Mouse (Mus musculus): ENCODE data around the gene Tsga10. TPM values are rescaled to one million over a fixed set of nuclear protein-coding genes. Genes with fewer than 3 reads are reported as not detected.

The Tsga10 gene
- total and polyA plus RNA-seq, 2 experiments from 2014 or later = 3.6 to 3.7 TPM

DNA sequence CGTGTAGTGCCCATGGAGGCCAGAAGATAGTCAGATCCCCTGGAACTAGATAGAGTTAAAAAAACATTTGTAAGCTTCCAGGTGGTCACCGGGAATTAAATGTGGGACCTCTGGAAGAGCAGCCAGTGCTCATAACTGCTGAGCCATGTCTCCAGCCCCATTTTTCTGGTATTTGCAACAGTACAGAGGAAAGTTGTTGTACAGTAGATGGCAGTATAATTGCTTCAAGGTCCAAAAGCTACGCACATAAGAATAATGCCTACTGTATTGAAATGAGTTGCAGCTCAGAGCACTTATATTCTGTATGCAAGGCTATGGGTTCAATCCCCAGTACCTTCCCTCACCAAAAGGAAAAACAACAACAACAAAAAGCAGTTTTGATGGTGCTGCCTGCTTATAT lies 25.2 kb upstream of the Tsga10 start:
- Histone ChIP-seq H3K4me2 (ENCODE audit: low read depth, low read length) (peak overlapping the region; percentile 70), H3K9ac (replicated peaks; ENCODE audit: low read depth, low read length) (peak overlapping the region; percentile 71; the same call in 1 of the 2 replicates), H3K27me3 (ENCODE audit: control insufficient read depth, insufficient read depth, low read length) (no peaks in the 10 kb centered on the region), H3K4me1 (ENCODE audit: control insufficient read depth, insufficient read depth) (peaks cover 14% of the 10 kb centered on the region), H3K9me3 (replicated peaks; ENCODE audit: control insufficient read depth, low read length) (no peaks in the 10 kb centered on the region), H3K36me3 (replicated peaks; ENCODE audit: control insufficient read depth, insufficient read depth, low read length) (peaks cover 28% of the 10 kb centered on the region), H3K27ac (ENCODE audit: low read depth) (no peak overlapping the region), H3K4me3 (ENCODE audit: low read depth, low read length) (peak overlapping the region; percentile 69)
- 50% methylated on average over 3 of the region's 3 CpGs for WGBS
- ATAC-seq (ENCODE audit: insufficient read depth, low read depth) (no peak), DNase-seq (ENCODE audit: low spot score) (peak; percentile 7)
- no peak for TF ChIP-seq EP300 (IDR thresholded peaks at IDR 0.05; ENCODE audit: low read depth)
- TF ChIP-seq CTCF (IDR thresholded peaks at IDR 0.05; ENCODE audit: low read depth) = peak; percentile 38

DNA sequence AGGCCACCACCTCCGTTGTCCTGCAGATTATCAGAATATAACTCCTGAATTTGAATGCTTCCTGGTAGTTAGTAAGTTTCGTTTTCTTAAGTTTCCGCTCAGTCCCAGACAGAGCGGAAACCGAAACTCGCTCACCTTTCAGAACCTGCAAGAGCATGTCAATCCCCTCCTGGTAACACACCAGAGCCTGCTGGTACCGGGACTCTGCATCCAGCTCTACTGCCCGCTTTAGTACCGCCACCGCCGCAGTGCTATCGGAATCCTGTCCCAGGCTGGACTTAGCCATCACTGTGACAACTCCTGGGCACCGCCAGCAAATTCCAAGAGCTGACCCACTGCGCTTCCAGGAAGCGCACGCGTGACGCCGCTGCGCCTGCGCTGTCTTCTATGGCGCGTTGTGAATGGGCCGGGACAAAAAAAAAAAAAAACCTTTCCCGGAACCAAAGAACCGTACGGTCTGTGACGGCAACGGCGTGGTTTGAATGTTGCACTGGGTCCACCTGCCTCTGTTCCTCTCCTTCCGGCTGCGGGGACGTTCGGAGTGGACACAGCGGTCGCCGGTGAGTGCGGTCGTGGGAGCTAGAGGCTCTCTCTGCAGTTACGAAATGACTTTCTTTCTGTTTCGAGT lies 23.9 kb upstream of the Tsga10 start, which contains the start of the genes Mitd1 and Mrpl30:
Mitd1 (minus strand) TSS at position 387 of the 628 bp plus-strand sequence.
Mrpl30 (plus strand) TSS at position 453 of the 628 bp plus-strand sequence.
- Histone ChIP-seq H3K4me3 (ENCODE audit: low read depth, low read length) (peak within 1 kb of the TSS; percentile 69), H3K9me3 (replicated peaks; ENCODE audit: control insufficient read depth, low read length) (no peaks in the 10 kb centered on the region), H3K27ac (ENCODE audit: low read depth) (peak within 1 kb of the TSS; percentile 81), H3K36me3 (replicated peaks; ENCODE audit: control insufficient read depth, insufficient read depth, low read length) (peaks cover 16% of the 10 kb centered on the region; the same call in 1 of the 2 replicates), H3K4me1 (ENCODE audit: control insufficient read depth, insufficient read depth) (peaks cover 14% of the 10 kb centered on the region), H3K27me3 (ENCODE audit: control insufficient read depth, insufficient read depth, low read length) (no peaks in the 10 kb centered on the region), H3K4me2 (ENCODE audit: low read depth, low read length) (peak within 1 kb of the TSS; percentile 70), H3K9ac (replicated peaks; ENCODE audit: low read depth, low read length) (peak within 1 kb of the TSS; percentile 71)
- peak; percentile 68 for TF ChIP-seq EP300 (IDR thresholded peaks at IDR 0.05; ENCODE audit: low read depth)
- TF ChIP-seq CTCF (IDR thresholded peaks at IDR 0.05; ENCODE audit: low read depth) = no peak
- under 1% methylated on average over 41 of the region's 41 CpGs for WGBS
- peak; percentile 88 for DNase-seq (ENCODE audit: low spot score)
- ATAC-seq (ENCODE audit: insufficient read depth, low read depth) = peak; percentile 93

DNA sequence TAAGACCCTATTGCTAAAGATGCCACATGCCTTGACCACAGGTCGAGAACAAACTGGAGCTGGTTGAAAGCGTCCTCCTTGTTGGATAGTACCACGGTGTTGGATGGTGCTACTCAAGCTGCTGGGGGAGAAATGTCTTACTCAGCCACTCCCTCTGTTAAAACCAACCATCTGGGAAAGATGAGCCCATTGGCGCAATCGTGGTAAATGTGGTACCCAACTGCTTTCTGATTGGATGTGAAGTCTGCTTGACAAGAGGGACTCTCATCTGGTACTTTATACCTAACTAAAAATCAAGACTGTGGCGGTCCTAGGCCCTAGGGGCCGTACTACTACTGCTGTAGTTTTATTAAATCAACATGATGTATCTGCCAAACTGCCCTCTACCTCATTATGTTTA lies 23.0 kb upstream of the Tsga10 start:
- WGBS = 80% methylated on average over 7 of the region's 7 CpGs
- Histone ChIP-seq H3K36me3 (replicated peaks; ENCODE audit: control insufficient read depth, insufficient read depth, low read length) (peaks cover 11% of the 10 kb centered on the region), H3K27ac (ENCODE audit: low read depth) (no peak overlapping the region), H3K4me3 (ENCODE audit: low read depth, low read length) (peak overlapping the region; percentile 69), H3K9me3 (replicated peaks; ENCODE audit: control insufficient read depth, low read length) (no peaks in the 10 kb centered on the region), H3K4me2 (ENCODE audit: low read depth, low read length) (peak overlapping the region; percentile 70), H3K9ac (replicated peaks; ENCODE audit: low read depth, low read length) (peak overlapping the region; percentile 71; the same call in 1 of the 2 replicates), H3K27me3 (ENCODE audit: control insufficient read depth, insufficient read depth, low read length) (no peaks in the 10 kb centered on the region), H3K4me1 (ENCODE audit: control insufficient read depth, insufficient read depth) (peaks cover 14% of the 10 kb centered on the region)
- no peak for TF ChIP-seq EP300 (IDR thresholded peaks at IDR 0.05; ENCODE audit: low read depth)
- TF ChIP-seq CTCF (IDR thresholded peaks at IDR 0.05; ENCODE audit: low read depth) = no peak
- ATAC-seq (ENCODE audit: insufficient read depth, low read depth) = no peak
- no peak for DNase-seq (ENCODE audit: low spot score)

DNA sequence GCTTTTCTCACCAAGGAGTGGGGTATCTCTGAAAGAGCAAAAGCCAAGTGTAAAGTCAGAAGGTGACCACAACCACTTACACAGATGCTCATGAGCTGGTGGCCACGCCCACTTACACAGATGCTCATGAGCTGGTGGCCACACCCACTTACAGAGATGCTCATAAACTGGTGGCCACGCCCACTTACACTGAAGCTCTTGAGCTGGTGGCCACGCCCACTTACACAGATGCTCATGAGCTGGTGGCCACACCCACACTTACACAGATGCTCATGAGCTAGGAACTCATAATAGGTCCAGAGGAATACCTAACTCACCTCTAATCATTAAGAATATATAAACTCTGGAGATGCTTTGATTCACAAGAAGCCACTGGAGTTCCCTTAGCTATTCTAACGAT lies 18.2 kb upstream of the Tsga10 start:
- H3K4me2 ChIP-seq (ENCODE audit: low read depth, low read length) = no peak overlapping the region
- peaks cover 40% of the 10 kb centered on the region for H3K36me3 ChIP-seq (replicated peaks; ENCODE audit: control insufficient read depth, insufficient read depth, low read length)
- DNase-seq (ENCODE audit: low spot score) (no peak), ATAC-seq (ENCODE audit: insufficient read depth, low read depth) (no peak)
- TF ChIP-seq EP300 (IDR thresholded peaks at IDR 0.05; ENCODE audit: low read depth) = no peak
- no peak for TF ChIP-seq CTCF (IDR thresholded peaks at IDR 0.05; ENCODE audit: low read depth)
- no peaks in the 10 kb centered on the region for H3K9me3 ChIP-seq (replicated peaks; ENCODE audit: control insufficient read depth, low read length)
- H3K27ac ChIP-seq (ENCODE audit: low read depth) = no peak overlapping the region
- WGBS = 74% methylated on average over 4 of the region's 4 CpGs
- H3K9ac ChIP-seq (replicated peaks; ENCODE audit: low read depth, low read length) = no peak overlapping the region
- H3K4me1 ChIP-seq (ENCODE audit: control insufficient read depth, insufficient read depth) = peaks cover 6% of the 10 kb centered on the region; the same call in 1 of the 2 replicates
- H3K27me3 ChIP-seq (ENCODE audit: control insufficient read depth, insufficient read depth, low read length) = no peaks in the 10 kb centered on the region
- no peak overlapping the region for H3K4me3 ChIP-seq (ENCODE audit: low read depth, low read length)

DNA sequence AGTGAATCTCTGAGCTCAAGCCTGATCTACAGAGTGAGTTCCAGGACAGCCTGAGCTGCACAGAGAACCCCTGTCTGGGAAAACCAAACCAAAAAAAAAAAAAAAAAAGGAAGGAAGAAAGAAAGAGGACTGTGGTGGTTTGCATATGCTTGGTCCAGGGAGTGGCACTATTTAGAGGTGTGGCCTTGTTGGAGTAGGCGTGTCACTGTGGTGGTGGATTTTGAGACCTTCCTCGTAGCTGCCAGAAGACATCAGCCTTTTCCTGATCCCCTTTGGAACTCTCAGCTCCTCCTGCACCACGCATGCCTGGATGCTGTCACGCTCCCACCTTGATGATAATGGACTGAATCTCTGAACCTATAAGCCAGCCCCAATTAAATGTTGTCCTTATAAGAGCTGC lies 17.2 kb upstream of the Tsga10 start:
- Histone ChIP-seq H3K4me1 (ENCODE audit: control insufficient read depth, insufficient read depth) (no peaks in the 10 kb centered on the region), H3K27ac (ENCODE audit: low read depth) (no peak overlapping the region), H3K4me2 (ENCODE audit: low read depth, low read length) (no peak overlapping the region), H3K9ac (replicated peaks; ENCODE audit: low read depth, low read length) (no peak overlapping the region), H3K4me3 (ENCODE audit: low read depth, low read length) (no peak overlapping the region), H3K9me3 (replicated peaks; ENCODE audit: control insufficient read depth, low read length) (no peaks in the 10 kb centered on the region), H3K36me3 (replicated peaks; ENCODE audit: control insufficient read depth, insufficient read depth, low read length) (peaks cover 47% of the 10 kb centered on the region), H3K27me3 (ENCODE audit: control insufficient read depth, insufficient read depth, low read length) (no peaks in the 10 kb centered on the region)
- no peak for DNase-seq (ENCODE audit: low spot score)
- 86% methylated on average over 4 of the region's 4 CpGs for WGBS
- TF ChIP-seq CTCF (IDR thresholded peaks at IDR 0.05; ENCODE audit: low read depth) = no peak
- TF ChIP-seq EP300 (IDR thresholded peaks at IDR 0.05; ENCODE audit: low read depth) = no peak
- no peak for ATAC-seq (ENCODE audit: insufficient read depth, low read depth)

Data from heart, postnatal 0 days (tissue).